Mouse (Mus musculus) midbrain, postnatal 0 days (tissue): ENCODE measurements around the gene Tlcd2. TPM values are rescaled to one million over a fixed set of nuclear protein-coding genes. Genes with fewer than 3 reads are reported as not detected.

Source experiments
- ATAC-seq: fragments of 200-750 bp; cut with Nextera tagmentation; 2 replicates; pipeline ENCODE4 v1.8.0; 2017; ENCODE audit warnings: moderate number of reproducible peaks, mild to moderate bottlenecking, moderate TSS enrichment, moderate library complexity; ENCODE audit not compliant: low FRiP score
- DNase-seq: peaks from one replicate; pipeline ENCODE4 v3.0.0-alpha.2; 2015; ENCODE audit warnings: low spot score
- H3K27ac ChIP-seq: fragments of 300-500 bp; sonication (generic); 2 replicates; pipeline ENCODE4 v1.5.1; 2014; ENCODE audit warnings: low read depth, mild to moderate bottlenecking, low read length, mixed read lengths
- H3K27me3 ChIP-seq: fragments of 300-500 bp; sonication (generic); 2 replicates; pipeline ENCODE4 v1.6.1; 2014; ENCODE audit warnings: low read length, control low read depth, mixed read lengths; ENCODE audit not compliant: insufficient read depth
- H3K36me3 ChIP-seq: fragments of 300-500 bp; sonication (generic); 2 replicates; pipeline ENCODE4 v1.6.1; 2014; ENCODE audit warnings: low read length, control low read depth, mixed read lengths; ENCODE audit not compliant: insufficient read depth
- H3K4me1 ChIP-seq: fragments of 300-500 bp; sonication (generic); 2 replicates; pipeline ENCODE4 v1.6.1; 2014; ENCODE audit warnings: mild to moderate bottlenecking, control low read depth, antibody characterized with exemption, low read length, mixed read lengths; ENCODE audit not compliant: insufficient read depth
- H3K4me2 ChIP-seq: fragments of 300-500 bp; sonication (generic); 2 replicates; pipeline ENCODE4 v1.6.1; 2014; ENCODE audit warnings: low read depth, mild to moderate bottlenecking, low read length, mixed read lengths; ENCODE audit not compliant: poor library complexity, severe bottlenecking
- H3K4me3 ChIP-seq: fragments of 300-500 bp; sonication (generic); 2 replicates; pipeline ENCODE4 v1.5.1; 2014; ENCODE audit warnings: low read depth, mild to moderate bottlenecking, low read length, moderate library complexity
- H3K9ac ChIP-seq: fragments of 300-500 bp; sonication (generic); replicated peaks from 2 replicates; pipeline ENCODE4 v1.6.1; 2014; ENCODE audit warnings: mild to moderate bottlenecking, low read length, moderate library complexity, mixed read lengths; ENCODE audit not compliant: poor library complexity, severe bottlenecking
- H3K9me3 ChIP-seq: fragments of 300-500 bp; sonication (generic); 2 replicates; pipeline ENCODE4 v1.6.1; 2016; ENCODE audit warnings: low read length, control low read depth
- CTCF ChIP-seq: IDR thresholded peaks from 2 replicates; pipeline ENCODE4 v1.5.1; 2016; ENCODE audit warnings: antibody characterized with exemption, mild to moderate bottlenecking
- WGBS: fragments of 180-500 bp; shearing (Covaris S2); extraction: QIAGEN DNeasy Blood & Tissue Kit; methylation state at CpG from one replicate; pipeline ENCODE4 v1.1.7; 2014; 5-methylcytosine and 5-hydroxymethylcytosine counted together
- polyA plus RNA-seq: library from polyadenylated mRNA; unstranded; fragments of >200 nt; fragmentation: Nextera tagmentation; extraction: Ambion mirVana; gene quantifications from 2 replicates; pipeline ENCODE4 v1.2.1, GENCODE M21; 2015
- total RNA-seq: library from RNA; depleted of rRNA; stranded (reverse); fragments of >200 nt; gene quantifications from 2 replicates; pipeline ENCODE4 v1.2.3, GENCODE M21; 2014

The Tlcd2 gene
- total and polyA plus RNA-seq, 2 experiments from 2014 or later = 0.66 to 1.9 TPM

- TF ChIP-seq CTCF = no peak
- no peaks in the 10 kb centered on the region for H3K4me1 ChIP-seq
- H3K4me3 ChIP-seq = no peak overlapping the region
- no peak overlapping the region for H3K4me2 ChIP-seq
- ATAC-seq (no peak), DNase-seq (no peak)
- H3K9me3 ChIP-seq = no peaks in the 10 kb centered on the region
- no peaks in the 10 kb centered on the region for H3K27me3 ChIP-seq
- H3K36me3 ChIP-seq = peaks cover 96% of the 10 kb centered on the region
- no peak overlapping the region for H3K9ac ChIP-seq
- 95% methylated on average over 10 of the region's 10 CpGs for WGBS
- H3K27ac ChIP-seq = no peak overlapping the region
Measured at GRCm38 (mm10) chr11:75494296-75495049, 33.0 kb downstream of the Tlcd2 start.

GRCm38 (mm10) chr11:75498126-75498525 is 36.6 kb downstream of the Tlcd2 start:
- TF ChIP-seq CTCF = no peak
- DNase-seq (no peak), ATAC-seq (no peak)
- Histone ChIP-seq H3K27me3 (no peaks in the 10 kb centered on the region), H3K4me1 (no peaks in the 10 kb centered on the region), H3K36me3 (peaks cover 95% of the 10 kb centered on the region), H3K9ac (no peak overlapping the region), H3K4me2 (no peak overlapping the region), H3K9me3 (no peaks in the 10 kb centered on the region), H3K27ac (no peak overlapping the region), H3K4me3 (no peak overlapping the region)
- 91% methylated on average over 1 of the region's 1 CpGs for WGBS

- Histone ChIP-seq H3K27me3 (no peaks in the 10 kb centered on the region), H3K9me3 (no peaks in the 10 kb centered on the region), H3K4me2 (no peak overlapping the region), H3K4me1 (peaks cover 5% of the 10 kb centered on the region; the same call in 1 of the 2 replicates), H3K27ac (no peak overlapping the region), H3K36me3 (peaks cover 54% of the 10 kb centered on the region), H3K9ac (no peak overlapping the region), H3K4me3 (no peak overlapping the region)
- no peak for TF ChIP-seq CTCF
- DNase-seq = no peak
- ATAC-seq = no peak
- 97% methylated on average over 4 of the region's 4 CpGs for WGBS
Measured at GRCm38 (mm10) chr11:75508162-75508561, 46.6 kb downstream of the Tlcd2 start.

GRCm38 (mm10) chr11:75508904-75509303 is 47.4 kb downstream of the Tlcd2 start:
- no peak overlapping the region for H3K9ac ChIP-seq
- DNase-seq (no peak), ATAC-seq (no peak)
- no peak overlapping the region for H3K27ac ChIP-seq
- H3K27me3 ChIP-seq = no peaks in the 10 kb centered on the region
- no peak overlapping the region for H3K4me3 ChIP-seq
- H3K9me3 ChIP-seq = no peaks in the 10 kb centered on the region
- H3K4me1 ChIP-seq = peaks cover 5% of the 10 kb centered on the region; the same call in 1 of the 2 replicates
- 82% methylated on average over 8 of the region's 8 CpGs for WGBS
- H3K4me2 ChIP-seq = no peak overlapping the region
- peaks cover 47% of the 10 kb centered on the region for H3K36me3 ChIP-seq
- TF ChIP-seq CTCF = no peak

GRCm38 (mm10) chr11:75509741-75510626 is 48.5 kb downstream of the Tlcd2 start, which contains the start of gene Rilp:
Gene Rilp (plus strand): TSS chr11:75510094.
- peak within 1 kb of the TSS; percentile 65 for H3K9ac ChIP-seq
- 3% methylated on average over 43 of the region's 43 CpGs for WGBS
- H3K9me3 ChIP-seq = no peaks in the 10 kb centered on the region
- peak; percentile 80 for DNase-seq
- peak within 1 kb of the TSS; percentile 83 for H3K27ac ChIP-seq
- TF ChIP-seq CTCF = peak; percentile 57
- peaks cover 36% of the 10 kb centered on the region for H3K36me3 ChIP-seq
- H3K4me2 ChIP-seq = peak within 1 kb of the TSS; percentile 92
- peak; percentile 79 for ATAC-seq
- H3K4me1 ChIP-seq = peaks cover 5% of the 10 kb centered on the region; the same call in 1 of the 2 replicates
- no peaks in the 10 kb centered on the region for H3K27me3 ChIP-seq
- peak within 1 kb of the TSS; percentile 48 for H3K4me3 ChIP-seq
